Mouse (Mus musculus): ENCODE data around the gene Caskin2.

DNA sequence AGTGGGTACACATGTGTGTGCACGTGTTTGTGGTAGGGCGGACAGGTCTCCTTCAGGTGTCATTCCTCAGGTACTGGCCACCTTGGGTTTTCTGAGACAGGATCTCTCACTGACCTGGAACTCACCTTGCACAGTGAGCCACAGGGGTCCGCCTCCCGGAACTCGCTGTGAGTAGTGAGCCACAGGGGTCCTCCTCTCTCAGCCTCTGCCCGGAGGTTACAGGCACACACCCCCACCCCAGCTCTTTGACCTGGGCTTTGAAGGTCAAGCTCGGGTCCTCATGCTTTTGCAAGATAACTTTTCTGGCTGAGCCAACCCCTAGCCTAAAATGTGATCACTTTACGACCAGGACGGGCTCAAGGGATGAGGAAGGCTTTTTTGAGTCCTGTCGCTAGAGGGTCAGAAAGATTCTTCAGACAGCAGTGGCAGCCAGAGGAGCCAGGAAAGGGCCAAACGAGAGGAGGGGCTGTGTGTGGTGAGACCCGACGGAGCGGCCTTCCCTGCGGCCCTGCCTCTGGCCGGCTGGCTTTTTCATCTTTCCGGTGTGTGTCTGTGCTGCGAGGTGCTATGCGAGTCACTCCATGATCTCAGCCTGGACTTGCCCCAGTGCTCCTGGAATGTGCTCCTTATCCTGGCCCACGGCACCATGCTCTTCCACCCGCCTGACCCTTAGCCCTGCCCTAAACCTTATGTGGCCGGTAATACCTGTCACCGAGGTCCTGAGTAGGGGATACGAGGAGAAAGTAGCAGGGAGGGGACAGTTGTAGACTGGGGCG lies 17.3 kb upstream of the Caskin2 start:
- TF ChIP-seq HCFC1 (IDR thresholded peaks at IDR 0.05; ENCODE audit: borderline replicate concordance, insufficient read depth, low read length) (no peak), ZNF384 (IDR thresholded peaks at IDR 0.05; ENCODE audit: low read depth, low read length) (no peak)
